Mouse (Mus musculus) thymus, adult 18-20 months (tissue): Measurements from ENCODE around the gene Ubl5.

Source experiments
- DNase-seq, 2 experiments: peaks; one replicate each; pipeline ENCODE4 v3.0.0; 2022; ENCODE audit warnings: mixed read lengths in 2 of 2

Ubl5 gene

DNA sequence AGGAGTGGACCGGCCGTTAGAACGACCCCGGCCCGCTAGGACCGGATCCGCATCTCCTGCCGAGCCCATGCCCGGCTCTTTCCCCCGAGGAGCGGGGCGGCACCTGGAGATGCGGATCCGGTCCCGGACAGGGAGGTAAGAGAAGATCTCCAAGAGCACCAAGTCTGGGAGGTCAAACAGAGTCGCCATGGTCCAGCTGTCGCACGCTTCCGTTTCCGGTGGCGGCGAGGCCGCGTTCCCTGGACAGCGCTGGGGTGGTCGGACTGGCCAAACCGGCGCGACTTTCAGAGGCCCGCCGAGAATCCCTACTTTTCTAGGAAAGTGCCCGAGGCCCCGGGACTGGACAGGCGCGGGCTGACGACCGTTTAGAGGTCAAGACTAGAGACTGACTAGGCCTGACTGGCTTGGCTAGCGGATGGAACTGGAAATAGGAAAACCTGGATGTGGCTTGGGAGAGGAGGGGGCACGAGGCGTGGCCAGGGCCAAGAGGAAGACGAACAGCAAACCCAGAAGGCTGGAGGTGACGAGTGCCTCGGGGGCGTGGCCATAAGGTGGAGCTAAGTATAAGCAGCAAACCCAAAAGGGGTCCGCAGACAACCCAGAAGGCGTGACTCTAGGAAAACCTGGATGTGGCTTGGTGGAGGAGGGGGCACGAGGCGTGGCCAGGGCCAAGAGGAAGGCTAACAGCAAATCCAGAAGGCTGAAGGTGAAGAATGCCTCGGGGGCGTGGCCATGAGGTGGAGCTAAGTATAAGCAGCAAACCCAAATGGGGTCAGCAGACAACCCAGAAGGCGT lies at the start of gene Ubl5:
Ubl5 (plus strand) TSS at position 778 of the 795 bp plus-strand sequence.
- DNase-seq = peak; percentile 93 to 97

DNA sequence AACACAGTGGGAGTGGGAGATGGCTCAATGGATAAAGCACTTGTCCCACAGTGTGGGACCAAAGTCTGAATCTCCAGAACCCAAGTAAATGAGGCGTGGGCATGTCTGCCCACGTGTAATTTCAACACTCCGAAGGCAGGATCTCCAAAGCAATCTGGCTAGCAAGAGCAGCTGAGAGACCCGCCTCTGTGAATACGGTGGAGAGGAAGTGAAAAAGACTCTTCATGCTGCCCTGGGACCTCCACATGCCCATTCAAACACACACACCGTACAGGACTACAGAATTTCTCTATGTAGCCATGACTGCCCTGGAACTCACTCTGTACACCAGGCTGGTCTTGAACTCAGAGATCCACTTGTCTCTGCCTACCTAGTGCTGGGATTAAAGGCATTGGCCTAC lies 41.4 kb upstream of the Ubl5 start:
- no peak for DNase-seq

DNA sequence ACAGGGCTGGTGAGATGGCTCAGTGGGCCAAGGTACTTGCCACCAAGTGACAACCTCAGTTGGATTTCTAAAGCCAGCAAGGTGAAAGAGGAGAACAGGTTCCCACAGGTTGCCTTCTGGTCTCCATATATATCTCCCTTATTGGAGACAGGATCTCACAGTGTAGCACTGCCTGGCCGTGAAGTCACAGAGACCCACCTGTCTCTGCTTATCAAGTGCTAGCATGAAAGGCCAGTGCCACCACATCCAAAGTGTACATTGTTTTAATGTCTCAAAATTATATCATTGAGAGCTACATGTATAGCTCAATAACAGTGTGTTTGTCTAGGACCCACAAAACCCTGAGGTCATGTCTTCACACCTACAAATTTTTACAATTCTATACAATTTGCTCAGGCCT lies 36.4 kb upstream of the Ubl5 start:
- DNase-seq = no peak

DNA sequence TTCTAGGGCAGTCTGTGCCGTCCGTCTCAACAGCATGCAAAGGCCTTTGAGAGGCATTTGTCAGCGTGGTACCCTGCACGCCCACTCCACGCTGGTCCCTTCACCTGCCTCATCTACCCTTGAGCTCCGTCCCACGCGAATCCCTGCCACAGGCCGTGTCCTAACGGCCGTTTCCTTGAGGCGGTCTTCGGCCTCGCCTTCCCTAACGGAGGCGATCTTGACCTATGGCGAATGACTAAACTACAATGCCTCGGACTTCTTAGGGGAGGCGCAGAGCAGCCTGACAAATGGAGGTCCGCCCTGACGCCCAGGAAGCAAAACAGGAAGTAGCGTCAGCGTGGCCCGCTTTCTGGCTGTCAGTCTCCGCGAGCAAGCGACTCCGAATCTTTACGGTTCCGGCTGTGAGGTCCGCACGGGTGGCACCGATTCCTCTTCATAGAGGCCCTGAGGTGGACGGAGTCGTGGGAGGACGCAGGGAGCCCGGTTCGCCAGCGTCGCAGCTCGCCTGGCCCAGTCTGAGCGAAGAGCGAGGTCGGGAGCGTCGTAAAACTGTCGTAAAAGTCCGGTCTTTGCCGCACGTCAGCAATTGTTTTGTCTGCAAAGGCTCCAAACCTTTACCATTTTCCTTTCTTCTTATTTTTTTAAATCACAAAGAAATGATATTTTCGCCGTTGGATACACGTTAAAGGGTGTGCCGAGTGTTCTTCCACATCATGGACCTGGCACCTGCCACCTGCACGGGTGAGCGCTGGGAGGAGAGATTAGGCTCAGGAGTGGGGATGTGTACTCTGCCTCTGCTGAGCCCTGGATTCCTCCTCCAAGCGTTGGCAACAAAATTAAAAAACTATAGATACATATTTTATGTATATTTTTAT lies 35.3 kb upstream of the Ubl5 start:
- peak; percentile 70 to 84 for DNase-seq

GRCm38 (mm10) chr9:20609831-20610464 lies 32.7 kb upstream of the Ubl5 start:
- peak in 1 of 2 experiments; percentile 23 for DNase-seq

- DNase-seq = no peak
Measured at GRCm38 (mm10) chr9:20611976-20612375, 30.7 kb upstream of the Ubl5 start.

DNA sequence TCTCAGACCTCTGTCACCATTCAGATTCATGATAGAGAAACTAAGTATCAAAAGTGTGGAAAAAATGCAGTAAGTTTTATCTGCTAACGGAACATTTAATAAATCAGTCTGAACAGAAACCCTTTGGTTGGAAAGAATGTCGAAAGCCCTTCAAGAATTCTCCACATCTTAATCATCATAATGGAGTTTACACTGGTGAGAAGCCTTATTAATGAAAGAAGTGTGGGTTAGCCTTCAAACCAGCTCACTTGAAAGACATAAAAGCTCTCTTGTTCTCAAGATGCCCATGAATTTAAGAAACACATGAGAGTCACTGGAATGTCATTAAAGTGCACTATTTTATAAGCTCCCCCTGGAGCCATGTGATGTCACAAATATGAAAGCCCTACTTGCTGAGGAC lies 26.0 kb upstream of the Ubl5 start:
- DNase-seq = no peak

GRCm38 (mm10) chr9:20631332-20631731 lies 11.3 kb upstream of the Ubl5 start:
- no peak for DNase-seq

DNA sequence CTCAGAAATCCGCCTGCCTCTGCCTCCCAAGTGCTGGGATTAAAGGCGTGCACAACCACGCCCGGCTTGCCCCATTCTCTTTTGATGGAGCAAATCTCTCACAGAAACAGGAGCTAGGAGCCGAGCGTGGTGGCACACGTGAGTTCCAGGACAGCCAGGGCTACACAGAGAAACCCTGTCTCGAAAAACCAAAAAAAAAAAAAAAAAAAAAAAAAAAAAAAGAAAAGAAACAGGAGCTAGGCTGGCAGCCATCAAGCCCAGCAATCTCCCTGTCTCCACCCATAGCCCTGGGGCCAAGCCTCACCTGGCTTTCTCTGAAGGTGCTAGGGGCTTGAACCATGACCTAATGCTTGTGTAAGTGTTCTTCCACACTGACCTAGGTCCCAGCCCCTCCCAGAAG lies 7.0 kb upstream of the Ubl5 start:
- DNase-seq = peak; percentile 39 to 65

GRCm38 (mm10) chr9:20636256-20636655 lies 6.4 kb upstream of the Ubl5 start:
- peak; percentile 86 to 95 for DNase-seq

DNA sequence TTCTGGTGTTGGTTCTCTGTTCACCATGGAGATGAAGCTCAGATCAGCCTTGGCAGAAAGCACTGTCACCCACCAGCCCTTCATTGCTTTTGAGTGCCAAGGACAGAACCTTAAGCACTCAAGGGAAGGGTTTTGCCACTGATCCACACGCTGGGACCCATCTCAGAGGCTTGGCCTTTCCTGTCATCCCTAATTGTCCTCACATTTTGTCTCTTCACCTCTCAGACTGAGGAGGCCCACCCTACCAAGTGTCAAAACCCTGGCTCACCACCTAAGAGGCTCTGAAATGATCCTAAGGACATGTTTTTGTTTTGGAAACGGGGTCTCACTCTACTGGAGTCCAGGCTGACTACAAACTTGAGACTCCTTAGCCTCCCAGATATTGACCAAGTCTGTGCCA lies 5.9 kb upstream of the Ubl5 start:
- no peak for DNase-seq

- DNase-seq = no peak
Measured at GRCm38 (mm10) chr9:20638552-20638951, 4.1 kb upstream of the Ubl5 start.

DNA sequence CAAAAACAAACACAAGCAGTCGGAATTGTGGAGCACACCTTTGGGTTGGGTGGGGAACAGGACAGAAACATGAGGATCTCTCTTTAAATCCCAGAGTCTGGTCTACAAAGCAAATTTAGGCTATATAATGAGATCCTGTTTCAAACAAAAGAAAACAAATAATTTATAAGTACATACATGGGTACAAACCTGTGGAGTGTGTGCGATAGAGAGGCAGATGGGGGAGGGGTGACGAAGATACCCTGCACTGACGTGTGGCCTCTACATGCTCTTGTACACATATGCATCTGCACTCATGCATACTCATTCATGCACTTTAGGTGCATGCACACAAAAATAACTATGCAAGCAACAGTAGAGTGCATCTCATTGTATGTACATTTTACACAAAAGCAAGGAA lies 3.2 kb upstream of the Ubl5 start:
- peak in 1 of 2 experiments; percentile 40 for DNase-seq

- DNase-seq = no peak
Measured at GRCm38 (mm10) chr9:20641501-20641900, 1.2 kb upstream of the Ubl5 start.

DNA sequence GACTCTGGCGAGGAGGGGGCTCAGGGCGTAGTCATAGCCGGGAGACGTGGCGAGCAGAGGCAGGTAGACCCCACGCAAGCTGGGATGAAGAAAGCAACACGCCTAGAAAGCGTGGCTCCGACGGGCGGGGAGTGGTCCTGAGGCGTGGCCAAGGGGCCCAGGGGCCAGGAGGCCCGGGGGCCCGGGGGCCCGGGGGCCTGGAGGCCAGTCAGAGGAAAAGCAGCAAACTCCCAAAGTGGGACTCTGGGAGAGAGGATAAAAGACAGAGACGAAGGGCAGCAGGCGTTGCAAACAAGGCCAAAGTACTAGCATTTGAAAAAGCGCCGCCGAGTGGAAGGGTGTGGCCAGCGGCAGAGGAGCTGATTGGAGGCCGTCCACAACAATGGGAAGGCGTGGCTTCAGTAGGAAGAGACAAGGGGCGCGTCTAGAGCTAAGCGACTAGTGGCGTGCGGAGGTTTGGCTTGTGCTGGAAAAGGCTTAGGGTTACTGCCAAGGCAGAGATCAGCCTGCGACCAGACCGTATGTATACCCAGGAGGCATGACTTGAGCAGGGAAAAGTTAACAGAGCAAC lies 303 bp downstream of the Ubl5 start:
- peak; percentile 85 to 93 for DNase-seq

DNA sequence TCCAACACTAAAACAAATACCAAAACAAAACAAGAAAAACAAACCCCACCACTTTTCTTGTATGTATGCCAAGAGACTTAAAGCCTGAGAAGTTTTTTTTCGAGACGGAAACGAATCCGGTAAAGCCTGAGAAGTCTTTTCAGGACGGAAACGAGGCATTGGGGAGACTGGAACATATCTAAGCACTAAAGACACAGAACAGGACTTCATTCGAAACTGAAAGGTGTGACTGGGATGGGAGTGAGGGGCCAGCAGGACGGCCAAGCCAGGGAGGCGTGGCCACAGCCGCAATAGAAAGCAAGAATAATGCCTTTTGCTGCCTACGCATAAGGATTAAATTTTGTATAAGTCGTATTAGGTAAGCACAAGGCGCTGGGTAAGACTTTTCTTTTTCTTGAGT lies 1.1 kb downstream of the Ubl5 start:
- DNase-seq = no peak

GRCm38 (mm10) chr9:20644360-20645081 lies 1.8 kb downstream of the Ubl5 start, which contains the start of gene Fbxl12:
Fbxl12 (minus strand) TSS chr9:20644767.
- peak; percentile 52 to 69 for DNase-seq

GRCm38 (mm10) chr9:20645121-20645520 lies 2.4 kb downstream of the Ubl5 start:
- DNase-seq = no peak

- peak; percentile 98 to 99 for DNase-seq
Measured at GRCm38 (mm10) chr9:20651602-20652259, 9.1 kb downstream of the Ubl5 start, which contains the start of gene Pin1. Pin1 (plus strand) TSS chr9:20652095.

DNA sequence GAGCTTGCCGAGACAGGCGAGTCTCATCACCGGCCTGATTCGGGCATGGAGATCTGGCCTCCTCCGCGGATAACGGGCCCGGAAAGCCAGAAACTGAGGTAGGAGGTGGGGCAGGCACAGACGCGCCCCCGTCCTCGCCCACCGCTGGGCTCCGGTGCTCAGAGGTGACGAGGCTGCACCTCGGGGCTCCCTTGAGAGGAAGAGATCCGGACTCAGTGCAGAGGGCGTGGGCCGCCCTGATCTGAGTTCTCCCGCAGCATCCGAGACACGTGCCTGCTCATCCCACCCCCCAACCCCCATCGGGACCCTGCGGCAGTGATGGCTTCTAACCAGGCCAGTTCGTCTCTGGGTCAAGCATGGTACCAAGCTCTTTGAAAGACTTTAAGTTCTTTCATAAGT lies 9.6 kb downstream of the Ubl5 start:
- no peak for DNase-seq

DNA sequence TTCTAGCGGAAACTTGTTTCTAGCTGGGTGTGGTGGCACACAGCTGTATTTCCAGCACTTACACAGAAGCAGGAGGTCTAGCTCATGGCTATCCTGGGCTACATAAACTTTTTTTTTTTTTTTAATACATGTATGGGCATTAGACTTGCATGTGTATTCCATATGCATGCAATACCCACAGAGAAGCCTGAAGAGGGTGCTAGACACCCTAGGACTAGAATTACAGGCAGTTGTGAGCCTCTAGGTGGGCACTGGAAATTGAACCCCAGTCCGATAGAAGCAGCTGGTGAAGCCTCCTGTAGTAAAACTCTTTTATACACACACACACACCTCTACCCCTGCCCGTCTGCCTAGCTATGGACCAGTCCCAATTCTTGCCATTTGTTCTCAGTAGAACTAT lies 11.2 kb downstream of the Ubl5 start:
- no peak for DNase-seq

- DNase-seq = no peak
Measured at GRCm38 (mm10) chr9:20657546-20657945, 14.9 kb downstream of the Ubl5 start.
